Mouse (Mus musculus) lung, adult 2 months (tissue): Measurements from ENCODE around the gene Atcay.

ENCODE experiments used
- CTCF ChIP-seq: fragments of 200-500 bp; IDR thresholded peaks from 2 replicates; pipeline ENCODE4 v1.5.1; 2011; ENCODE audit warnings: mild to moderate bottlenecking, low read length, control low read depth; ENCODE audit not compliant: insufficient read depth
- POLR2A ChIP-seq: fragments of 200-500 bp; IDR thresholded peaks from 2 replicates; pipeline ENCODE4 v1.6.1; 2011; ENCODE audit warnings: low read depth, mild to moderate bottlenecking, control low read depth, low read length, borderline replicate concordance; ENCODE audit errors: extremely low read depth

DNA sequence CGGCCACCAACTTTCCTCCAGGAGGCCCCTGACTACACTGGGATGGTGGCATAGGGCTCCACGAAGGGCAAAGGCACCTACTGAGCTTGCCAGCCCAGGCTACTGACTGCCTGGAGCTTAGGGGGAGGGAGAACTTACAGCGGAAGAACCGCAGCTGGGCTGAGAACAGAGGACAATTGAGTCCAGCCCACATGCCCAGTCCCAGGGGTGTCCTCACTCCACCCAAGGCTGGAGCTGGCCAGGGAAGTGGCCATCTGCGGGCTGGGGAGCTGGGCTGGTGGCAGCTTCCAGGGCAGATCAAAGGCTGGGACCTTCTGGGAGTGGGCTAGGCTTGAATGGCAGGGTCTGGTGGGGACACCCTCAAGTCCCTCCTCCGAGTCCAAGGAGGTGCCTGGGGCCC is 75.9 kb downstream of the Atcay start:
- no peak for TF ChIP-seq CTCF
- TF ChIP-seq POLR2A: no peak
